Mouse (Mus musculus): Measurements from ENCODE around the gene Aldh1a3.

- no peak for TF ChIP-seq MYOG (IDR thresholded peaks at IDR 0.05; ENCODE audit: control insufficient read depth, extremely low read depth, insufficient read length)
- TF ChIP-seq CTCF (IDR thresholded peaks at IDR 0.05; ENCODE audit: control insufficient read depth, insufficient read depth, insufficient read length), result no peak
- TF ChIP-seq MAX (IDR thresholded peaks at IDR 0.05), result no peak
- TF ChIP-seq CEBPB (IDR thresholded peaks at IDR 0.05; ENCODE audit: low read depth), result no peak
Measured at GRCm38 (mm10) chr7:66359044-66359443, 68.3 kb downstream of the Aldh1a3 start.
